Mouse (Mus musculus) cortical plate, adult 2 months (tissue): ENCODE measurements around the gene Prkcz. TPM values are rescaled to one million over a fixed set of nuclear protein-coding genes. Genes with fewer than 3 reads are reported as not detected.

Experiments
- H3K27ac ChIP-seq: fragments of 200-500 bp; 2 replicates; pipeline ENCODE4 v1.5.1; 2012; ENCODE audit warnings: low read length, control low read depth, inconsistent platforms; ENCODE audit not compliant: insufficient read depth
- H3K4me1 ChIP-seq: fragments of 200-500 bp; 2 replicates; pipeline ENCODE4 v1.6.1; 2011; ENCODE audit warnings: low read length; ENCODE audit not compliant: control insufficient read depth, insufficient read depth
- H3K4me3 ChIP-seq: fragments of 200-500 bp; 2 replicates; pipeline ENCODE4 v1.5.1; 2011; ENCODE audit warnings: mild to moderate bottlenecking, low read length, control low read depth; ENCODE audit not compliant: insufficient read depth
- CTCF ChIP-seq: fragments of 200-500 bp; IDR thresholded peaks from 2 replicates; pipeline ENCODE4 v1.5.1; 2011; ENCODE audit warnings: mild to moderate bottlenecking, control low read depth, low read length; ENCODE audit not compliant: insufficient read depth; ENCODE audit errors: extremely low read depth
- POLR2A ChIP-seq: fragments of 200-500 bp; IDR thresholded peaks from 2 replicates; pipeline ENCODE4 v1.6.1; 2011; ENCODE audit warnings: mild to moderate bottlenecking, low read length, control low read depth; ENCODE audit not compliant: insufficient read depth; ENCODE audit errors: extremely low read depth
- polyA plus RNA-seq: library from polyadenylated mRNA; depleted of rRNA; stranded (reverse); fragments of >200 nt; gene quantifications from 2 replicates; pipeline ENCODE4 v1.2.3, GENCODE M21; 2012

The Prkcz gene
- polyA plus RNA-seq, 1 experiment = 315 TPM

DNA sequence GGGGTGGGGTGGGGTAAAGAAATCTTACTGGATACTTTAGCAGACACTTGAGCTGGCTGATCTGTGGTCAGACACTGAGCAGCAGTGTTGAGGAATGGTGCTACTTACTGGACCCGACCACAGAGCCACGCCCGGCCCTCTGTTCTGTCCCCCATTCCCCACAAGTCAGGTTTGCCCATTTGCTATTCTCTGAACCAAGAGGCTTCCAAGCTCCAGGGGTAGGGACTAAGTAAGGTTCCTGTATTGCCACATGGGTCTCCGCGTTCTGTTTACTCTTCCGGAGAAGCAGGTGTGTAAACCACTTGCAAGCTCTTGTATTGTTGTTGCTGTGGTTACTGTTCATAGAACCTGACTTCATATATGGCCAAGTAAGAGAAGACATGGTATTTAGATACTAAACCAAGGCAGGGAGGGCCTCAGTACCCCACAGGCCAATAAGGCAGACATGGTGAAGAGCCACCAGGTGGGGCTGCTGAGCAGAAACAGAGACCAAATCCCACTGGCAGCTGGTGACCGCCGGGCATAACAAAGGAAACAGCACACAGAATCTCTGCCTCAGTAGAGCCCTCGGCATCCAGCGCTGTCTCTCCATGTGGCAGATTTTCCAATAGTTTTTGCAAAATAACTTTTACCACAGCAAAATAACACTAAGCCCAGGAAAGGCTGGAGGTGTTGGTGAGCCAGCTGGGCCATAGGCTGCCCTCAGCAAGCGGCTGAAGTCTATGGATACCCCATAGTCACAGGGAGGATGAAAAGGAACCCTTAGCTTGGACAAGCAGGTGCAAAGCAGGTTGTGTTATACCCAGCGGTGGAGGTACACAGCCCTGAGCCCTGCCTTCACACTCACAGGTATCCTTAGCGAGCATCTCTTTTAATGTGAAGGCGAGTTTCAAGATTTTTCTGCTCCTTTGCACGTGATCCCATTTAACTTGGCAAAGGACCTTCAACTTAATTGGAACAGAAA lies 40.6 kb downstream of the Prkcz start:
- H3K4me3 ChIP-seq = no peak overlapping the region
- no peak overlapping the region for H3K27ac ChIP-seq
- TF ChIP-seq POLR2A = no peak
- TF ChIP-seq CTCF = peak; percentile 76
- peaks cover 7% of the 10 kb centered on the region for H3K4me1 ChIP-seq

DNA sequence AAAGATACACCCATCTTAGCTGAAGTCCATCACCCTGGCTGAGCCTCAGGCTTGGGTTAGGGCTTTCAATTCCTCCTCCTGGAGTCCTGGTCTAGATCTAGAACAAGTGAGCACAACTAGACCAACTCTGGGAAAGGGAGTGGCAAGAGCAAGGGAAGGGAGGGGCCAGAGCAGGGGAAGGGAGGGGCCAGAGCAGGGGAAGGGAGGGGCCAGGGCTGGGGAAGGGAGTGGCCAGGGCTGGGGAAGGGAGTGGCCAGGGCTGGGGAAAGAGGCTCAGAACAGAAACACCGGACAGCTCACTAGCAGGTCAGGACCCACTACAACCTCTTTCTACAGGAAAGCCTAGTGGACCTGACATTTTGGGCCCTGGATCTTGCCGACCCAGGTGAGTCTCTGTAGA lies 42.9 kb downstream of the Prkcz start:
- Histone ChIP-seq H3K4me1 (peaks cover 9% of the 10 kb centered on the region), H3K27ac (no peak overlapping the region), H3K4me3 (no peak overlapping the region)
- TF ChIP-seq POLR2A (no peak), CTCF (no peak)

DNA sequence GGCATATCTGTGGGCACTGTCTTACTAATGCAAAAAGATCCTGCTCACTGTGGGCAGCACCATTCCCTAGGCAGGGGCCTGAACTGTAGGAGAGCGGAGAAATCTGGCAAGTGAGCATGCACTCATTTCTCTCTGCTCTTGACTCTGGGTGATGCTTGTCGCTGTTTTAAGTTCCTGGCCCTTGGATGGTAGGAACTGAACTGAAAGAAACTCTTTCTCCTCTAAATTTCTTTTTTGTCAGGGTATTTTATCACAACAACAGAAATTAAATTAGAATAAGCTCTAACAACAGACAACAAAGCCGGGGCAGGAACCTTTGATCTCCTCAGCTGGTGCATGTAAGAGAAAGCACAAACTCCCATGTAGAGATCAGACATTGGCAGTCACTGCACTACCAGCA lies 46.1 kb downstream of the Prkcz start:
- Histone ChIP-seq H3K4me3 (no peak overlapping the region), H3K27ac (no peak overlapping the region), H3K4me1 (peaks cover 8% of the 10 kb centered on the region)
- TF ChIP-seq CTCF = no peak
- no peak for TF ChIP-seq POLR2A

DNA sequence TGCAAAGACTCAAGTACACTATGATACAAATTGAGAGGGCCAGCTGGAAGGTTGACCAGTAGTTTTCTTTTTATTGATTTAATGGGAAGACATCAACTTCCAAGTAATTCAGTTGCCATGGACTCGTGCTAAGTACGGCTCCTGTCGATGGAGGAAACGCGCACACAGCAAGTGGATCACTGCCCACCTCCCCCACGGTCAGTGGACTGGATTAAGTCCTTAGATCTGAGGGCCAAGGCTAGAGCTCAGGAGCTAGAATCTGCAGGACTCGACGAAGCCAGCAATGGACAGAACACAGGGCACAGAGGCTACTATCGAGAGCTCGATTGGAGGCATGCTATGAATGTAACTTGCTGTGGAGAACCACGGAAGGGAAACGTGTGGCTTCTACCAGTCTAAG lies 52.5 kb downstream of the Prkcz start:
- Histone ChIP-seq H3K4me1 (peaks cover 38% of the 10 kb centered on the region), H3K27ac (no peak overlapping the region), H3K4me3 (no peak overlapping the region)
- TF ChIP-seq POLR2A (no peak), CTCF (no peak)

DNA sequence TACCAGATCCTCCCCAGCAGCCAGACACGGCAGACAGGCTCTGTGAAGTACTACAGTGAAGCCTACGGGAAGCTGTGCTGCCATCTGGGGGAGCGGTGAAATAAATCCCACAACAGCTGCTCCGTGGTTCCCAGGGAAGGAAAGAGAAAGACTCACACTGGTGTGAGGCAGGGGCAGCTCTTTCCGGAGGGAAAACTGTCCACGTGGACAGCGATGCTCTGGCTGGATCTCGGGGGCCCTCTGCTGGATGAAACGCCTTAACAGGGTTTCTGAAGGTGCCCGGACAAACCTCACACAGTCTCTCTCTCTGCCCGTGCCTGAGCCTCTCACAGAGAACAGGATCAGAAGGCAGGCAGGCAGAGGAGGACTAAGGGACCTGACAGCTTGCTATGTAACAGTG lies 53.1 kb downstream of the Prkcz start:
- no peak for TF ChIP-seq POLR2A
- peak; percentile 86 for TF ChIP-seq CTCF
- Histone ChIP-seq H3K4me1 (peaks cover 38% of the 10 kb centered on the region), H3K4me3 (no peak overlapping the region), H3K27ac (no peak overlapping the region)

DNA sequence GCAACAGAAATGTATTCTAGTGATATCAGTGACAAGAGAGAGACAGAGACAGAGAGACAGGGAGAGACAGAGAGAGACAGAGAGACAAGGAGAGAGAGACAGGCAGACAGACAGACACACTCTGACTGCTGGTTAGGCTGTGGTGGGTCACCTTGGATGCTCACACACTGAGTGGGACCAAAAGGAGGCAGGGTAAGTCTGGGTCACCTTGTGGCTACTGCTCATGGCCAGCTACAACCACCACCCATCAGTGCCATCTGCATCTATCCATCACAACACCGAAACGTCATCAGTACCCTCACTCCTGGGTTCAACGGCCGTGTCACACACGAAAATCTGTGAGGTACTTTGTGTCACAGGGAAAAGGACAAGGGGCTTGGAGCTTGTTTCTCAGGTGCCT lies 53.6 kb downstream of the Prkcz start:
- no peak overlapping the region for H3K4me3 ChIP-seq
- H3K4me1 ChIP-seq = peaks cover 42% of the 10 kb centered on the region
- H3K27ac ChIP-seq = peak overlapping the region; percentile 24; the same call in 1 of the 2 replicates
- TF ChIP-seq POLR2A (no peak), CTCF (no peak)

- Histone ChIP-seq H3K4me1 (peaks cover 52% of the 10 kb centered on the region), H3K27ac (peak overlapping the region; percentile 61), H3K4me3 (no peak overlapping the region)
- TF ChIP-seq CTCF (no peak), POLR2A (no peak)
These were observed 54.6 kb downstream of the Prkcz start for GRCm38 (mm10) chr4:155306356-155307242.

- H3K27ac ChIP-seq = peak overlapping the region; percentile 85
- no peak overlapping the region for H3K4me3 ChIP-seq
- TF ChIP-seq POLR2A (0 out of 2 replicates have a peak, but pooled peaks have one; percentile 5), CTCF (no peak)
These were observed 55.6 kb downstream of the Prkcz start for GRCm38 (mm10) chr4:155305531-155306031.

GRCm38 (mm10) chr4:155304508-155305096 lies 56.6 kb downstream of the Prkcz start:
- Histone ChIP-seq H3K27ac (peak overlapping the region; percentile 85), H3K4me1 (peaks cover 61% of the 10 kb centered on the region), H3K4me3 (no peak overlapping the region)
- TF ChIP-seq POLR2A (no peak), CTCF (no peak)

More at GRCm38 (mm10) chr4:155305531-155306031, 55.6 kb downstream of the Prkcz start:
- H3K4me1 ChIP-seq = peaks cover 59% of the 10 kb centered on the region
